Mouse (Mus musculus): Measurements from ENCODE around the gene Psmb9. TPM values are rescaled to one million over a fixed set of nuclear protein-coding genes. Genes with fewer than 3 reads are reported as not detected.

Gene Psmb9
- polyA plus RNA-seq, 1 experiment from 2014 or later, result 3.1 TPM

DNA sequence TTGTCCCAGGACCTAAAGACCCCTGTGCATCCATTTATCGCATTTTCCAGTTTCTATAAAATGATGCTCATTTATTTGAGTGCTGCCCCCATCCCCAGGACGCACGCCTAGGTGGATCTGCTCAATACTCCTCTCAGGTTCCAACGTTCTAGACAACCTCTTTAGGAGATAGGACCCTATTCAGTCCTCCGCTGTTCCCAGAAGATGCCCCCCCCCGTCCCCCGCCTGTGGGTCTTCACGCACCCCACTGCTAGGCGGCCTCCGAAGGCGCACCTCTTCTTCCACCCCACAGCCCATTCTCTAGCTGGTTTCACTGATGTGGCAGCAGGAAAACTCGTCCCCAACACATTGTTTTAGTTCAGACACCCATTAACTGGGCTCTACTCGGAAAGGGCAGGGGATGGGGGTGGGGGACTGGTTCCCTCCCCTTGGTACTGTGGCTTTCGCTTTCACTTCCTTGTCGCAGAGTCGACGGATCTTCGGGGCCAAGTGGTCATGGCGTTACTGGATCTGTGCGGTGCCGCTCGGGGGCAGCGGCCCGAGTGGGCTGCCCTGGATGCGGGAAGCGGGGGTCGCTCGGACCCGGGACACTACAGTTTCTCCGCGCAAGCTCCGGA lies 10.4 kb upstream of the Psmb9 start:
- Histone ChIP-seq H3K4me1 (replicated peaks) (peaks cover 14% of the 10 kb centered on the region), H3K27ac (no peak overlapping the region), H3K4me2 (peak overlapping the region; percentile 86), H3K4me3 (peak overlapping the region; percentile 53), H3K36me3 (no peaks in the 10 kb centered on the region), H3K27me3 (peaks cover 81% of the 10 kb centered on the region), H3K9me3 (replicated peaks) (no peaks in the 10 kb centered on the region), H3K9ac (peak overlapping the region; percentile 57)
- 0 out of 2 replicates have a peak, but pooled peaks have one; percentile 20 for ATAC-seq (replicated peaks; ENCODE audit: insufficient number of reproducible peaks, insufficient read depth, low FRiP score, low read depth)
- 2% methylated on average over 31 of the region's 32 CpGs for WGBS

- Histone ChIP-seq H3K9me3 (replicated peaks) (no peaks in the 10 kb centered on the region), H3K36me3 (no peaks in the 10 kb centered on the region), H3K4me3 (peak within 1 kb of the TSS; percentile 53), H3K4me1 (replicated peaks) (peaks cover 14% of the 10 kb centered on the region), H3K27ac (no peak within 1 kb of the TSS), H3K9ac (peak within 1 kb of the TSS; percentile 57), H3K4me2 (peak within 1 kb of the TSS; percentile 86), H3K27me3 (peaks cover 87% of the 10 kb centered on the region)
- peak; percentile 75 for ATAC-seq (replicated peaks; ENCODE audit: insufficient number of reproducible peaks, insufficient read depth, low FRiP score, low read depth)
- 5% methylated on average over 41 of the region's 41 CpGs for WGBS
Measured at GRCm38 (mm10) chr17:34196941-34197894, 9.7 kb upstream of the Psmb9 start, which contains the start of gene Psmb8. Psmb8 (plus strand) TSS chr17:34197721.

DNA sequence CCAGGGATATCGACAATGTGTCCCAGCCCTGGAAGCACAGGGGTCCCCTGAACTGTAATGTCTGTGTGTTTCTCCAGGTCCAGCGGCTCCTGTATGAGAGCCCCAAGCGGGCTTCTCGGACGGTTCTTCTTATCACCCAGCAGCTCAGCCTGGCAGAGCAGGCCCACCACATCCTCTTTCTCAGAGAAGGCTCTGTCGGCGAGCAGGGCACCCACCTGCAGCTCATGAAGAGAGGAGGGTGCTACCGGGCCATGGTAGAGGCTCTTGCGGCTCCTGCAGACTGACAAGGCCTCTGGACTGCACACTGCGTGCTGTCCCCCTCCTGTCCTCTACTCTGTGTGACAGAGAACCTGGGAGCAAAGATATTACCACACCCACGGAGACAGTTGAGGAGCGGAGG lies 8.9 kb upstream of the Psmb9 start:
- Histone ChIP-seq H3K9ac (no peak overlapping the region), H3K27ac (no peak overlapping the region), H3K4me1 (replicated peaks) (peaks cover 14% of the 10 kb centered on the region), H3K27me3 (peaks cover 92% of the 10 kb centered on the region), H3K4me3 (no peak overlapping the region), H3K4me2 (no peak overlapping the region; the same call in 1 of the 2 replicates), H3K36me3 (no peaks in the 10 kb centered on the region), H3K9me3 (replicated peaks) (no peaks in the 10 kb centered on the region)
- WGBS, result 28% methylated on average over 12 of the region's 12 CpGs
- ATAC-seq (replicated peaks; ENCODE audit: insufficient number of reproducible peaks, insufficient read depth, low FRiP score, low read depth), result no peak

- ATAC-seq (replicated peaks; ENCODE audit: insufficient number of reproducible peaks, insufficient read depth, low FRiP score, low read depth), result no peak
- Histone ChIP-seq H3K27ac (no peak overlapping the region), H3K4me2 (no peak overlapping the region), H3K9ac (no peak overlapping the region), H3K4me1 (replicated peaks) (peaks cover 14% of the 10 kb centered on the region), H3K4me3 (no peak overlapping the region), H3K36me3 (no peaks in the 10 kb centered on the region), H3K27me3 (peaks cover 93% of the 10 kb centered on the region), H3K9me3 (replicated peaks) (no peaks in the 10 kb centered on the region)
- 86% methylated on average over 4 of the region's 4 CpGs for WGBS
Measured at GRCm38 (mm10) chr17:34194723-34195122, 7.2 kb upstream of the Psmb9 start.

DNA sequence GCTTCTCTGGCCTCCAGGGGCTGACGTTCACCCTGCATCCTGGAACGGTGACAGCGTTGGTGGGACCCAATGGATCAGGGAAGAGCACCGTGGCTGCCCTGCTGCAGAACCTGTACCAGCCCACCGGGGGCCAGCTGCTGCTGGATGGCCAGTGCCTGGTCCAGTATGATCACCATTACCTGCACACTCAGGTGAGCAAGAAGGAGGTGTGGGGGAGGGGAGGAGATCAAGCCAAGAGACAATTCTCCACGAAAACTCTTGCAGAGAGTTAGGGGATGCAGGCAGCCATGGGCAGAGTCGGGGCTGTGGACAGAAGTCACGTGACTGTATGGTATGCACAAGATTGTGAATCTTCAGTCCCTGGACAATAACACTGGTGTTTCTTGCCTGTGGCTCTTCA lies 5.9 kb upstream of the Psmb9 start:
- H3K27ac ChIP-seq, result no peak overlapping the region

GRCm38 (mm10) chr17:34192852-34193251 lies 5.3 kb upstream of the Psmb9 start:
- H3K9me3 ChIP-seq (replicated peaks), result no peaks in the 10 kb centered on the region
- H3K27me3 ChIP-seq, result peaks cover 93% of the 10 kb centered on the region
- H3K4me2 ChIP-seq, result no peak overlapping the region
- WGBS, result 27% methylated on average over 16 of the region's 16 CpGs
- ATAC-seq (replicated peaks; ENCODE audit: insufficient number of reproducible peaks, insufficient read depth, low FRiP score, low read depth), result no peak
- H3K4me1 ChIP-seq (replicated peaks), result peaks cover 13% of the 10 kb centered on the region
- no peak overlapping the region for H3K4me3 ChIP-seq
- no peaks in the 10 kb centered on the region for H3K36me3 ChIP-seq
- H3K27ac ChIP-seq, result no peak overlapping the region
- no peak overlapping the region for H3K9ac ChIP-seq

More for the DNA sequence above, 5.9 kb upstream of the Psmb9 start:
- Histone ChIP-seq H3K27me3 (peaks cover 95% of the 10 kb centered on the region), H3K4me3 (no peak overlapping the region), H3K36me3 (no peaks in the 10 kb centered on the region), H3K4me1 (replicated peaks) (peaks cover 14% of the 10 kb centered on the region), H3K9me3 (replicated peaks) (no peaks in the 10 kb centered on the region), H3K4me2 (no peak overlapping the region), H3K9ac (no peak overlapping the region)
- no peak for ATAC-seq (replicated peaks; ENCODE audit: insufficient number of reproducible peaks, insufficient read depth, low FRiP score, low read depth)
- WGBS, result 50% methylated on average over 8 of the region's 8 CpGs

DNA sequence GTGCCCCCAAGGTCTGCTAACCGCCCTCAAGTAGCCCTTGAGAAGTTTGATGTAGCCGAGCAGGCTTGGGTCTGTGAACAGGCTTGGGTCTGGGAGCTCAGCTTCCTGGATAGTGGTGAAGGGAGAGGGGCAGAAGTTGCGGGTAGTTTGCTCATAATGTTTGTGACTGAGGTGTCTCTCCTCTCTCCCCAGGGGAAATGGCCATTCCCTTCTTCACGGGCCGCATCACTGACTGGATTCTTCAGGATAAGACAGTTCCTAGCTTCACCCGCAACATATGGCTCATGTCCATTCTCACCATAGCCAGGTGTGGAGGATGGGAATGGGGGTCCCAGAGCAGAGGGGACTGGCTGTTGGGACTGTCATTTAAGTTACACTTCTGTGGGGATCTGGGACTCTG lies 1.4 kb upstream of the Psmb9 start:
- Histone ChIP-seq H3K4me2 (no peak overlapping the region), H3K27me3 (peaks cover 80% of the 10 kb centered on the region)
- 70% methylated on average over 6 of the region's 6 CpGs for WGBS

GRCm38 (mm10) chr17:34188010-34188409 lies 446 bp upstream of the Psmb9 start:
- H3K9me3 ChIP-seq (replicated peaks), result no peaks in the 10 kb centered on the region
- WGBS, result 2% methylated on average over 20 of the region's 20 CpGs
- H3K36me3 ChIP-seq, result no peaks in the 10 kb centered on the region
- peak; percentile 21; the same call in 1 of the 2 replicates for ATAC-seq (replicated peaks; ENCODE audit: insufficient number of reproducible peaks, insufficient read depth, low FRiP score, low read depth)
- H3K4me2 ChIP-seq, result peak overlapping the region; percentile 91
- peaks cover 80% of the 10 kb centered on the region for H3K27me3 ChIP-seq
- H3K4me3 ChIP-seq, result peak overlapping the region; percentile 66
- H3K27ac ChIP-seq, result peak overlapping the region; percentile 66
- peaks cover 8% of the 10 kb centered on the region for H3K4me1 ChIP-seq (replicated peaks)
- peak overlapping the region; percentile 63 for H3K9ac ChIP-seq

More for the DNA sequence above, 1.4 kb upstream of the Psmb9 start:
- H3K27ac ChIP-seq, result no peak overlapping the region
- no peak for ATAC-seq (replicated peaks; ENCODE audit: insufficient number of reproducible peaks, insufficient read depth, low FRiP score, low read depth)
- no peaks in the 10 kb centered on the region for H3K9me3 ChIP-seq (replicated peaks)
- no peak overlapping the region for H3K4me3 ChIP-seq
- H3K9ac ChIP-seq, result no peak overlapping the region
- H3K36me3 ChIP-seq, result no peaks in the 10 kb centered on the region
- peaks cover 8% of the 10 kb centered on the region for H3K4me1 ChIP-seq (replicated peaks)

- no peaks in the 10 kb centered on the region for H3K9me3 ChIP-seq (replicated peaks)
- H3K4me2 ChIP-seq, result peak overlapping the region; percentile 91
- H3K27ac ChIP-seq, result 0 out of 2 replicates have a peak overlapping the region, but pooled peaks have one; percentile 27
- H3K4me1 ChIP-seq (replicated peaks), result peaks cover 8% of the 10 kb centered on the region
- H3K27me3 ChIP-seq, result peaks cover 74% of the 10 kb centered on the region
- H3K36me3 ChIP-seq, result no peaks in the 10 kb centered on the region
- H3K9ac ChIP-seq, result peak overlapping the region; percentile 63
- ATAC-seq (replicated peaks; ENCODE audit: insufficient number of reproducible peaks, insufficient read depth, low FRiP score, low read depth), result peak; percentile 29; the same call in 1 of the 2 replicates
- peak overlapping the region; percentile 66 for H3K4me3 ChIP-seq
- 3% methylated on average over 14 of the region's 14 CpGs for WGBS
Measured at GRCm38 (mm10) chr17:34186885-34187260, 691 bp downstream of the Psmb9 start.

DNA sequence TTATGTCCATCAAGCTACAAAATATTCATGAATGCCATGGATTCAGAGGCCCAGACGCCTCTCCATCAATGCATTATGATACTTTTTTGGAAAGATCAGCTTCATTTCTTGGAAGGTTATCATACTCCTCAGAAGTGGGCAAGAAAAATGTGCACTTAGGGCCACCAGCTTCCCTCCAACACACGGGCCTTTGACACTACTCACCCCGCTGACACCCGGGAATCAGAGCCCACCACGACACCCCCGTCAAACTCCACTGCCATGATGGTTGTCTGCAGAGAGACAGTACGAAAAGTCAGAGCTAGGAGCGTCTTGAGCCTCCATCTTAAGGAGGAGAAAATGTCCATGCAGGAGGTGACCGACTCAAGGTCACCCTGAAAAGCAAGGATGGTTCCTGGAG lies 2.0 kb downstream of the Psmb9 start:
- 83% methylated on average over 9 of the region's 9 CpGs for WGBS
- H3K27ac ChIP-seq, result no peak overlapping the region
- ATAC-seq (replicated peaks; ENCODE audit: insufficient number of reproducible peaks, insufficient read depth, low FRiP score, low read depth), result no peak
- no peak overlapping the region for H3K4me3 ChIP-seq
- peaks cover 8% of the 10 kb centered on the region for H3K4me1 ChIP-seq (replicated peaks)
- H3K27me3 ChIP-seq, result peaks cover 66% of the 10 kb centered on the region
- H3K9me3 ChIP-seq (replicated peaks), result no peaks in the 10 kb centered on the region
- H3K4me2 ChIP-seq, result no peak overlapping the region; the same call in 1 of the 2 replicates
- no peak overlapping the region for H3K9ac ChIP-seq
- no peaks in the 10 kb centered on the region for H3K36me3 ChIP-seq

- ATAC-seq (replicated peaks; ENCODE audit: insufficient number of reproducible peaks, insufficient read depth, low FRiP score, low read depth), result no peak
- Histone ChIP-seq H3K36me3 (no peaks in the 10 kb centered on the region), H3K9ac (no peak overlapping the region), H3K4me2 (no peak overlapping the region), H3K9me3 (replicated peaks) (no peaks in the 10 kb centered on the region), H3K4me1 (replicated peaks) (peaks cover 8% of the 10 kb centered on the region), H3K27ac (no peak overlapping the region), H3K4me3 (no peak overlapping the region), H3K27me3 (peaks cover 48% of the 10 kb centered on the region)
- WGBS, result 61% methylated on average over 15 of the region's 15 CpGs
Measured at GRCm38 (mm10) chr17:34183564-34184219, 3.9 kb downstream of the Psmb9 start.

Measured in heart, embryonic 15.5 days (tissue).